Mouse (Mus musculus) heart, postnatal 0 days (tissue): ENCODE measurements around the gene Gm9745.
"Not testable (repeated sequence)": the region's sequence is repeated elsewhere in the genome, so short reads cannot be mapped to it uniquely, and the experiment has no call there.

ENCODE experiments used
- CTCF ChIP-seq: IDR thresholded peaks from 2 replicates; pipeline ENCODE4 v1.5.1; 2016; ENCODE audit warnings: antibody characterized with exemption, control low read depth, low read depth
- EP300 ChIP-seq: IDR thresholded peaks from 2 replicates; pipeline ENCODE4 v1.6.1; 2016; ENCODE audit warnings: antibody characterized with exemption, low read depth

- TF ChIP-seq CTCF, EP300: not testable (repeated sequence)
Measured at GRCm38 (mm10) chr13:8955127-8955526, 7.1 kb upstream of the Gm9745 start.
